Mouse (Mus musculus) cerebellum, adult 9-10 months (tissue): ENCODE measurements around the gene Rnf157.
A peak's percentile ranks its signal among the peaks of the same experiment; 100 is the strongest.

ENCODE experiments used
- DNase-seq: peaks from one replicate; pipeline ENCODE4 v3.0.0; 2022

The Rnf157 gene

GRCm38 (mm10) chr11:116376945-116377661 is 35.7 kb downstream of the Rnf157 start:
- DNase-seq, result no peak

- no peak for DNase-seq
Observed at GRCm38 (mm10) chr11:116371894-116372450, 40.9 kb downstream of the Rnf157 start.

- DNase-seq, result no peak
Observed at GRCm38 (mm10) chr11:116369633-116370032, 43.2 kb downstream of the Rnf157 start.

GRCm38 (mm10) chr11:116369051-116369450 is 43.8 kb downstream of the Rnf157 start:
- DNase-seq, result no peak

- peak; percentile 82 for DNase-seq
Observed at GRCm38 (mm10) chr11:116368116-116368515, 44.7 kb downstream of the Rnf157 start.

GRCm38 (mm10) chr11:116366647-116367046 is 46.2 kb downstream of the Rnf157 start:
- DNase-seq, result no peak

- DNase-seq, result no peak
Observed at GRCm38 (mm10) chr11:116366124-116366523, 46.7 kb downstream of the Rnf157 start.

- DNase-seq, result no peak
Observed at GRCm38 (mm10) chr11:116365432-116365831, 47.4 kb downstream of the Rnf157 start.

- no peak for DNase-seq
Observed at GRCm38 (mm10) chr11:116362015-116362414, 50.8 kb downstream of the Rnf157 start.

- peak; percentile 52 for DNase-seq
Observed at GRCm38 (mm10) chr11:116360915-116361314, 51.9 kb downstream of the Rnf157 start.

- DNase-seq, result no peak
Observed at GRCm38 (mm10) chr11:116359652-116360051, 53.2 kb downstream of the Rnf157 start.

GRCm38 (mm10) chr11:116358926-116359637 is 53.8 kb downstream of the Rnf157 start:
- DNase-seq, result no peak

- no peak for DNase-seq
Observed at GRCm38 (mm10) chr11:116354521-116354920, 58.3 kb downstream of the Rnf157 start.

- DNase-seq, result no peak
Observed at GRCm38 (mm10) chr11:116353535-116353934, 59.3 kb downstream of the Rnf157 start.

GRCm38 (mm10) chr11:116351294-116351693 is 61.5 kb downstream of the Rnf157 start:
- no peak for DNase-seq

- no peak for DNase-seq
Observed at GRCm38 (mm10) chr11:116347955-116348354, 64.9 kb downstream of the Rnf157 start.

- DNase-seq, result no peak
Observed at GRCm38 (mm10) chr11:116347012-116347411, 65.8 kb downstream of the Rnf157 start.

- no peak for DNase-seq
Observed at GRCm38 (mm10) chr11:116342069-116342791, 70.6 kb downstream of the Rnf157 start.

- DNase-seq, result no peak
Observed at GRCm38 (mm10) chr11:116337531-116337930, 75.3 kb downstream of the Rnf157 start.

- no peak for DNase-seq
Observed at GRCm38 (mm10) chr11:116337000-116337399, 75.8 kb downstream of the Rnf157 start.

- no peak for DNase-seq
Observed at GRCm38 (mm10) chr11:116336393-116336792, 76.4 kb downstream of the Rnf157 start.

- peak; percentile 81 for DNase-seq
Observed at GRCm38 (mm10) chr11:116335244-116336036, 77.4 kb downstream of the Rnf157 start, which contains the start of gene Foxj1. Gene Foxj1, minus strand, starts transcription at chr11:116335399.
